Mouse (Mus musculus) urinary bladder, postnatal 4 days (tissue): Measurements from ENCODE around the gene Wipf1.

Experiments
- DNase-seq, 2 experiments: peaks; one replicate each; pipeline ENCODE4 v3.0.0; 2021 to 2022; ENCODE audit warnings: low spot score in 2 of 2

Wipf1 gene

GRCm38 (mm10) chr2:73440319-73440718, 89.2 kb downstream of the Wipf1 start:
- DNase-seq, result no peak

DNA sequence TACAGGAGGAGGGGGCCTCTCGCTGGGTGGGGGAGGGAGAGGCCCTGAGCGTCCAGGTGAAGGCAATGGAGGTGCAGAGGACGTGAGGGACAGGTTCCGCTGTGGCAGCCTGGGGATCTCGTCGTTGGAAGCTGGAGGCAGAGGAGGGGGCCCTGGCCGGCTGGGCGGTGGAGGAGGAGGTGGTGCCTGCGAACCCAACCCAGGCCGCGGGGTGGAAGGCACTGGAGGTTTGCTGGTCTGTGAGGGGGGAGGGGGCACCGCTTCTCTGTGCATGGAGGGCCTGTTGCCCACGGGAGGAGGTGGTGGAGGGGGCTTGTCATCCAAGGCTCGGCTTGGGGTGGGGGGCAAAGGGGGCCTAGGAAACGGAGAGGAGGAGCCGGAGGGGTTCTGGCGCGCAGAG, 92.6 kb downstream of the Wipf1 start:
- no peak for DNase-seq

- DNase-seq, result no peak
Measured at GRCm38 (mm10) chr2:73435847-73436246, 93.7 kb downstream of the Wipf1 start.

- no peak for DNase-seq
Measured at GRCm38 (mm10) chr2:73431959-73432396, 97.6 kb downstream of the Wipf1 start.

DNA sequence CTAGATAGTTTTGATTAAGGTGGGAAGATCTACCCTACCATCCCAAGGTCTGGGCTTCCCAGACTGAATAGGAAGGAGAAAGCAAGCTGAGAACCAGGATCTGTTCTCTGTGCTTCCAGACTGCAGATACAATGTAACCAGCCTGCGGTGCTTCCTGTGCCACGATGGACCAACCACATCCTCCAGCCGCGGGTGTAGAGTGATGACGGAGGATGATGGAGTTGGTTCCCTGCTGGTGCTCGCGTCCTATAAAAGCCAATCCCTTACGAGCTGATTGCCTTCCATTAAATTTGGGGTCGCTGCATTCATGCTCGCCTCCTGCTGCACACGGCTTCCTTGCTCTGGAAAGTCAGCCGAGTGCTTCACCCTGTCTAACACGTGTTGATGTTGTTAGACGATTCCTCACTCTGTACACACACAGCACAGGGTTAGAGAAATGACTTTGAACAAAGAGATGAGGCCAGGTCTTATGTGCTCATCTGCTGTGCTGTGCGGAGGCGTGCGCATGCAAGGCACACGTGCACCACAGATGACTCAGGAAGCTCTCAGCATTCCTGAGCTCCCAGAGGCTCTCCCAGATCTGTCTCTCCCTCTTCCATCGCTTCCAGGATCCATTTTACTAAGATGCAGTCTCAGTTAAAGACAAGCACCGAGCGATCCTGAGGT, 100.6 kb downstream of the Wipf1 start:
- no peak for DNase-seq

GRCm38 (mm10) chr2:73427293-73427692, 102.2 kb downstream of the Wipf1 start:
- no peak for DNase-seq

DNA sequence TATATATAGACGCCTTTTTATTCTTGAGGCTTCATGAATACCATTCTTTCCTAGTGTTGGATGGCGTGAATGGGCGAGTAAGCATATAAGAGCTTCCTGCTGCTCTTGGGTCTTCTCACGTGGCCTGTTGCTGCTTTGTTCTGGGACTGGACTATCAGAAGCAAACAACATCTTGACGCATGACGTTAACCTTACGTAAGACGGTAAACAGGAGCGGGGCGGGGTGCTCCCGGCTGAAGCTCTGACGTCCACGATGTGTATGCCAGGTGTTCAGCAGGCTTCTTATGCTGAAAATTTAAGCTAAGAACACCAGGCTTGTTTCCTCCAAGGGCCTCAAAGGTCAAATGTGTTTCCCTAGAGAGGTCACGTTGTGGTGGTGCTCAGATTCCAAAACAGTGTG, 103.7 kb downstream of the Wipf1 start:
- no peak for DNase-seq

- DNase-seq, result no peak
Measured at GRCm38 (mm10) chr2:73419730-73420129, 109.8 kb downstream of the Wipf1 start.

- DNase-seq, result peak in 1 of 2 experiments; percentile 32
Measured at GRCm38 (mm10) chr2:73419285-73419684, 110.2 kb downstream of the Wipf1 start.

GRCm38 (mm10) chr2:73415892-73416291, 113.6 kb downstream of the Wipf1 start:
- no peak for DNase-seq

DNA sequence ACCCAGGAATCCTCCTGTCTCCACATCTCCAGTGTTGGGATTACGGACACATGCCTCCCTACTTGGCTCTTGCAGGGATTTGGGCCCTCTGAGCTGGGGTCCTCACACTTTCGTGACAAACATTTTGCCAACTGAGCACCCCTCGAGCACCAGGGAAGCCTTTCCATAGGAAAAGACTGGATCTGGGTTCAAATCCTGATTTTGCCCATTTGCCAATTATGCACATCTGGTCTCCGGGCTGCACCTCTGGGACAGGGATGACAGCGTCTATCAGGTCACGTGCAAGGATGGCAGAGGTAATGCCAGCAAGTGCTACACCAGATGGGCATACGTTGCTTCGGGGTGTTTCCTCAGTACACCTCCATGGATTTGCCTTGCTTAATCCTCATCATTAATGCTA, 119.5 kb downstream of the Wipf1 start:
- no peak for DNase-seq

GRCm38 (mm10) chr2:73407662-73408061, 121.9 kb downstream of the Wipf1 start:
- peak in 1 of 2 experiments; percentile 48 for DNase-seq

GRCm38 (mm10) chr2:73406336-73406915, 123.1 kb downstream of the Wipf1 start:
- DNase-seq, result peak in 1 of 2 experiments; percentile 28

GRCm38 (mm10) chr2:73404980-73405379, 124.6 kb downstream of the Wipf1 start:
- DNase-seq, result no peak

- no peak for DNase-seq
Measured at GRCm38 (mm10) chr2:73404442-73404841, 125.1 kb downstream of the Wipf1 start.

- DNase-seq, result no peak
Measured at GRCm38 (mm10) chr2:73403385-73404013, 126.0 kb downstream of the Wipf1 start.

GRCm38 (mm10) chr2:73401689-73402088, 127.8 kb downstream of the Wipf1 start:
- DNase-seq, result no peak

DNA sequence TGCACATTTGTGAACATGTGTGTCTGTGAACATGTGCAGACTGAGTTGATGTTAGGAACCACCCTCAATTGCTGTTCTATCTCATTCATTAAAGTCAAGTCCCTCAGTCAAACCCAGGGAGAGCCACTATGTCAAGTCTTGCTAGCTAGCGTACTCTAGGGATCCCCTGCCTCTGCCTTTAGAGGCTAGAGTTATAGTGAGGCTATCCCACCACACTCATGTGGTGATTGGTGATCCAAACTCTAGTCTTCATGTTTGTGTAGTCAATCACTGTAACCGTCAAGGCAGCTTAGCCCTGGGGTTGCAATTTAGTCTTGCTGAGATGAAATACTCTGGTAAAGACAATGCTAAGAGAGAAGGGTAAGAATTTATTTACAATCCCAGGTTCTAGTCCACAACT, 132.1 kb downstream of the Wipf1 start:
- no peak for DNase-seq

DNA sequence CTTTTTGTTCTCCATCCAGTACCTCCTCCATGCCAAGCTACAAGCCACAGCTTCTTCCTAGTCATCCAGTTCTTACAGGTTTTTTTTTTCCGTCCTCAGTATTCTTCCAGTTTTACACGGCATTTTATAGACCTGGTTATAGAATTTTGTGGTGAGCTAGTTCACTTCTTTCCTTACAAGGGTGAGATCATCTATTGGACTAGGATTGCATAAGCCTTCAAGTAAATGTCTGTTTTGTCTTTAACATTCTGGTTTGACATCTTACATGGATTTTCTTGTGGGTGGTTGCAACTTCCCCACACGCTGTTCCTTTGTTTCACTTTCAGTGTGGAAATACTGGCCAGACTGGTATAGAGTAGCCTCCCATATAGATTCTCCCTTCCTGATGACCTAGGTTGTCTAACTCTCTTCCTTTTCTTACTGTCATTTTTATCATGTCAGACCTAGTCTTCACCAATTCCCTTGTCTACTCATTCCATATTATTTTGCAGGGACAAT, 132.7 kb downstream of the Wipf1 start:
- DNase-seq, result no peak

GRCm38 (mm10) chr2:73395516-73395915, 134.0 kb downstream of the Wipf1 start:
- DNase-seq, result no peak

DNA sequence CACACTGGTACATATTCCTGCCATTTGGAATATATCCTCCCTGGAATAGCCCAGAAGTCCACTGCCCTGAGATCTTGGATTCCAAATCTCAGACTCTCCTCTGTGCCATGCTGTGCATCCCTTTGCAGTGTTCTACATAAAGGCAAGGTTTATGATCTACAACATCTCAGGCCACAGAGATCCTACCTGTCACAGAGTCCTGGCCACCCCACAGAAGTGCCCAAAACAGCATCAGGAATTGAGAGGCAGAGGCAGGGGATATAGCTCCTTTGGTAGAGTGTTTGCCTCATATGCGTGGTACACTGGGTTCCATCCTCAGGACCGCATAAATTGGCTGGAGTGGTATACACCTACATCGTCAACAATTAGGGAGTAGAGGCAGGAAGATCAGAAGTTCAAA, 135.1 kb downstream of the Wipf1 start:
- DNase-seq, result no peak

DNA sequence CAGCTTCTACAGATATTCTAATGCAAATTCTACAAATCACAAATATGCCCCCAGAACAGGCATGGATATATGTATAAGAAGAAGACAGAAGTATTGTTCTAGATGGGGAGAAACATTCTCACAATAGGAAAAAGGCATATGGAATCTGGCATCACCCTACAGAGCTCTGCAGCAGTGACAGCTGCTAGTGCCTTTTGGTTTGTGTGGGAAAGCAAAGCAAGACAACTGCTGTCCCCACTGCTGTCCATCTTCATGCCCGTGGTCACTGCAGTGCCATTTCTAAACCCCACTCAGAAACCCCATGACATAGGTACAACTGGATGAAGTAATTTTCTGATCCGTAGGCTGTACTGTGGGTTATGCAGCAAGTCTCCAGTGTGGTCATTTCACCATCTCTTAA, 136.8 kb downstream of the Wipf1 start:
- no peak for DNase-seq

DNA sequence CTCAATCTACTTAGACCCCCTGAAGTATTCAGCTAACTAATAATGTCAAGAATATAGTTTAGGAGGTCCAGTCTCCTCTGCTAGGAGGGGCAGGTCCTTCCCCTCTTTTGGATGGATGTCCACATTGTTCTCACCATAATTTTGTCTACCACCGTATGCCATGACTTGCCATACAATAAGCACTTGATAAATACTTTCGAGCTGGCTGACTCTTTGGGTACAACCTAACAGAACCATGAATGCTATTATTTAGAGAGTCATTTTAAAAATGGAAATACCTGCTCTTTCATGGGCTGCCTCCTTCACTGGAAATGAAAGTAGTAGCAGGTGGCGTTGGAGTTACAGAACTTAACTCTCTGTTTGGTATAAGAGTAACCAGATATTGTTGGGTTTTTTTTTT, 139.6 kb downstream of the Wipf1 start:
- DNase-seq, result no peak
